Mouse (Mus musculus): ENCODE results near the gene Shisa5. TPM values are rescaled to one million over a fixed set of nuclear protein-coding genes. Genes with fewer than 3 reads are reported as not detected.

The Shisa5 gene
- total and polyA plus RNA-seq, 3 experiments, result 153 to 170 (median 166) TPM

DNA sequence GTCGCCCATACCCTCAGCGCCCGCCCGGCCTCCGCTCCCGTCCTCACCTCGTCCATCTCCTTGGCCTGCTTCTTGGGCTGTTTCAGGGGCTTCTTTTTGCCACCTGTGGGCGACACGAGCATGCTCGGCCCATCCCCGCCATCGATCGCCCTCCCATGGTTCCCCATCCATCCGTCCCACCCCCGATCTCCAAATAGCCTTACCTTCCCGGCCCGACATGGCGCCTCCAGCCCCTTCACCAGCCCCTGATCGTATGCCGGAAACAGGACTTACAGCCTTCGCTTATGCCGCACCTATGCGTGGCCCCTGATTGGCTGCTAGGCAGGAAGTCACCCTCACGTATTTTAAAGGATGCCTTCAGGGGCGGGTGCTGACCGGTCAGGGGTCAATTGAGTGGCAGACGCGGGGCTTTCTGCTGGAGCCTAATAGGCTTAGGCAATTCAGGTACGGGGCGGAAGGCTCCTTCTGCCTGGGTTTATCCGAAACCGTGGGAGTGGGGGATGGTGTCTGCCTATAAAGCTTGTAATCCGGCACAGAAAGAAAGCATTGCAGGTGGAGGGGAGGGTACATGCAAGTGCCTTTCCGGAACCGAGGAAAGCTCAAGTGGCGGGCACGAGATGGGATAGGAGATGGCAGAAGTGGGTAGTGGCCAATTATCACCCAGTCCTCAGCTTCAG lies 43.9 kb downstream of the Shisa5 start, which contains the start of the genes Ccdc51 and Tma7 (continued):
- TF ChIP-seq KAT2A (IDR thresholded peaks at IDR 0.05; ENCODE audit: insufficient replicate concordance, low read length) (peak; percentile 76; the same call in 1 of the 2 replicates), TCF12 (IDR thresholded peaks at IDR 0.05; ENCODE audit: low read depth, low read length) (peak; percentile 66; the same call in 1 of the 2 replicates), POLR2AphosphoS2 (IDR thresholded peaks at IDR 0.05; ENCODE audit: low read depth, low read length) (peak; percentile 74; the same call in 1 of the 2 replicates), UBTF (IDR thresholded peaks at IDR 0.05; ENCODE audit: low read depth, low read length) (peak; percentile 78; the same call in 1 of the 2 replicates)

DNA sequence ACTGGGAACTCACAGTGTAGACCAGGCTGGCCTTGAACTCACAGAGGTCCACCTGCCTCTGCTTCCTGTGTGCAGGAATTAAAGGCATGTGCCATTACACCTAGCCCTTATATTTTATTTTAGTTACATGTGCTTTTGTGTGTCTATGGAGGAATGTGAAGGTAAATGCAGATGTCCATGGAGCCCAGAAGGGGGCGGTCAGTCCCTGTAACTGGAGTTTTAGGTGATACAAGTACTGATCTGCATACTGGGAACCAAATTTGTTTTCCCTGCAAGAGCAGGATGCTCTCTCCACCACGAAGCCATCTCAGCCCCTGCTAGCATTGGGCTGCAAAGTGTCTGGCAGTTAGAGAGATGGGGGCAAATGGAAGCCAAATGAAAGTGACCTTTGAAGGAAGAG lies 46.6 kb downstream of the Shisa5 start:
- Histone ChIP-seq H3K27ac (ENCODE audit: insufficient read depth, low read depth) (no peak overlapping the region), H3K4me1 (ENCODE audit: control insufficient read depth in 1 of 2, insufficient read depth in 2 of 2) (peaks cover 2 to 31% of the 10 kb centered on the region in 2 experiments; a peak in 3 of 4 replicates), H3K4me2 (ENCODE audit: insufficient read depth, low read depth, poor library complexity, severe bottlenecking) (no peak overlapping the region), H3K79me2 (replicated peaks; ENCODE audit: control insufficient read depth, extremely low read depth, insufficient read depth, poor library complexity, severe bottlenecking) (peaks cover 24% of the 10 kb centered on the region), H3K4me3 (replicated peaks in 1 of 3; ENCODE audit: low read depth in 2 of 3, low read length in 2 of 3, poor library complexity in 1 of 3) (no peak overlapping the region), H3K9me3 (replicated peaks; ENCODE audit: low read length) (no peaks in the 10 kb centered on the region), H3K9ac (ENCODE audit: insufficient read depth, low read depth) (no peak overlapping the region), H3K36me3 (replicated peaks in 1 of 2; ENCODE audit: control insufficient read depth in 1 of 2, insufficient read depth in 1 of 2, low read length in 1 of 2) (peaks cover 6 to 39% of the 10 kb centered on the region in 2 experiments), H3K27me3 (replicated peaks) (no peaks in the 10 kb centered on the region)
- in situ Hi-C loops (cut with MboI; ENCODE audit: low pct_ligation_motif_present, low pct_unique_long_range_greater_than_20kb, low sequenced_read_pairs), result loop anchor here (5.0 kb wide), 1 partner anchor 32 kb away; no protein-coding TSS in a partner anchor
- dilution Hi-C loops (cut with MboI; ENCODE audit: extremely low pct_ligation_motif_present, extremely low pct_unique_long_range_greater_than_20kb, low sequenced_read_pairs), result no loop called here
- TF ChIP-seq SIN3A (IDR thresholded peaks at IDR 0.05; ENCODE audit: low read length) (no peak), POLR2AphosphoS2 (IDR thresholded peaks at IDR 0.05; ENCODE audit: low read depth, low read length) (no peak), RAD21 (IDR thresholded peaks at IDR 0.05; ENCODE audit: low read depth, low read length) (peak; percentile 66), EP300 (IDR thresholded peaks at IDR 0.05; ENCODE audit: low read length) (no peak), MXI1 (IDR thresholded peaks at IDR 0.05; ENCODE audit: low read depth, low read length) (no peak), TCF12 (IDR thresholded peaks at IDR 0.05; ENCODE audit: low read depth, low read length) (no peak), UBTF (IDR thresholded peaks at IDR 0.05; ENCODE audit: low read depth, low read length) (no peak), MYC (IDR thresholded peaks at IDR 0.05; ENCODE audit: low read depth, low read length) (0 out of 2 replicates have a peak, but pooled peaks have one; percentile 20), CTCF (conservative IDR thresholded peaks at IDR 0.05 in 1 of 2, IDR thresholded peaks at IDR 0.05 in 1 of 2; ENCODE audit: low read depth in 2 of 2, low read length in 2 of 2) (peak; percentile 31 to 75; a peak in 3 of 4 replicates), SMC3 (IDR thresholded peaks at IDR 0.05; ENCODE audit: low read depth, low read length) (peak; percentile 53)
- peak; percentile 63 for DNase-seq (ENCODE audit: extremely low read depth)

DNA sequence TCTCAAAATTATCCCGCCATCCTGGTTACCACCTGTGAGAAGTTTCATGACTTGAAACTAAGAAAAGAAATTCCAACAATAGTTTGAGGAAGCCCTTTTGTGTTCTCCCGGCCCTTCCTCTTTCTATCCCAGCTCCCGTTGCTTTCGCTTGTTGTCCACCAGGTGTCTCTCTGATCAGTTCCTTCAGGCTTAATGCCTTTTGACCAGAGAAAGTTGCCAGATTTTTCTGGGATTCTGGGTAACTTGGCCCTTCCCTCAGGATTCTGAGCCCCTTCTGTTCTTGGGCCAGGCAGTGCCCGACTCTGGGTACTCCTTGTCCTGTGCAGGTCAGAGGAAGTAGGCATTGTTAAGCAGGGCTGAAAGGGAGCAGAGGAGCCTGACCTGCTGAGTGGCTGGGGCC lies 49.6 kb downstream of the Shisa5 start:
- 0 out of 2 replicates have a peak, but pooled peaks cover under 1% of the 10 kb centered on the region for H3K79me2 ChIP-seq (replicated peaks; ENCODE audit: control insufficient read depth, extremely low read depth, insufficient read depth, poor library complexity, severe bottlenecking)
- in situ Hi-C loops (cut with MboI; ENCODE audit: low pct_ligation_motif_present, low pct_unique_long_range_greater_than_20kb, low sequenced_read_pairs), result no loop called here
- H3K27me3 ChIP-seq (replicated peaks), result no peaks in the 10 kb centered on the region
- no peaks in the 10 kb centered on the region for H3K9me3 ChIP-seq (replicated peaks; ENCODE audit: low read length)
- no peak overlapping the region for H3K27ac ChIP-seq (ENCODE audit: insufficient read depth, low read depth)
- no peak for TF ChIP-seq ZMIZ1 (IDR thresholded peaks at IDR 0.05; ENCODE audit: low read depth, low read length)
- no peak for TF ChIP-seq ZC3H11A (IDR thresholded peaks at IDR 0.05; ENCODE audit: low read depth, low read length)
- no peak for TF ChIP-seq HCFC1 (IDR thresholded peaks at IDR 0.05; ENCODE audit: low read depth, low read length)
- TF ChIP-seq E2F4 (IDR thresholded peaks at IDR 0.05; ENCODE audit: insufficient replicate concordance, low read depth, low read length), result no peak
- no peak for TF ChIP-seq UBTF (IDR thresholded peaks at IDR 0.05; ENCODE audit: low read depth, low read length)
- no peak for TF ChIP-seq POLR2AphosphoS2 (IDR thresholded peaks at IDR 0.05; ENCODE audit: low read depth, low read length)
- peak; percentile 34 for TF ChIP-seq SMC3 (IDR thresholded peaks at IDR 0.05; ENCODE audit: low read depth, low read length)
- TF ChIP-seq ZNF384 (IDR thresholded peaks at IDR 0.05; ENCODE audit: low read depth, low read length), result no peak
- TF ChIP-seq CTCF (conservative IDR thresholded peaks at IDR 0.05 in 1 of 2, IDR thresholded peaks at IDR 0.05 in 1 of 2; ENCODE audit: low read depth in 2 of 2, low read length in 2 of 2), result peak in 1 of 2 experiments; percentile 45; a peak in 2 of 4 replicates
- no peak overlapping the region for H3K4me2 ChIP-seq (ENCODE audit: insufficient read depth, low read depth, poor library complexity, severe bottlenecking)
- peaks cover 2 to 16% of the 10 kb centered on the region in 2 experiments; a peak in 2 of 4 replicates for H3K4me1 ChIP-seq (ENCODE audit: control insufficient read depth in 1 of 2, insufficient read depth in 2 of 2)
- DNase-seq (ENCODE audit: extremely low read depth), result no peak
- dilution Hi-C loops (cut with MboI; ENCODE audit: extremely low pct_ligation_motif_present, extremely low pct_unique_long_range_greater_than_20kb, low sequenced_read_pairs), result no loop called here
- H3K4me3 ChIP-seq (replicated peaks in 1 of 3; ENCODE audit: low read depth in 2 of 3, low read length in 2 of 3, poor library complexity in 1 of 3), result no peak overlapping the region
- H3K9ac ChIP-seq (ENCODE audit: insufficient read depth, low read depth), result no peak overlapping the region
- H3K36me3 ChIP-seq (replicated peaks in 1 of 2; ENCODE audit: control insufficient read depth in 1 of 2, insufficient read depth in 1 of 2, low read length in 1 of 2), result peaks cover 28 to 59% of the 10 kb centered on the region in 2 experiments
